Mouse (Mus musculus) liver, embryonic 13.5 days (tissue): ENCODE measurements around the gene Pus1. TPM values are rescaled to one million over a fixed set of nuclear protein-coding genes. Genes with fewer than 3 reads are reported as not detected.

ENCODE experiments used
- ATAC-seq: fragments of 200-750 bp; cut with Nextera tagmentation; 2 replicates; pipeline ENCODE4 v1.8.0; 2017; ENCODE audit warnings: low read depth, mild to moderate bottlenecking, moderate number of reproducible peaks, moderate library complexity
- DNase-seq: peaks from one replicate; pipeline ENCODE4 v3.0.0; 2022
- H3K27ac ChIP-seq: fragments of 300-500 bp; sonication (generic); 2 replicates; pipeline ENCODE4 v1.5.1; 2015; ENCODE audit warnings: moderate library complexity, mild to moderate bottlenecking, inconsistent platforms
- H3K27me3 ChIP-seq: fragments of 300-500 bp; sonication (generic); 2 replicates; pipeline ENCODE4 v1.6.1; 2015; ENCODE audit warnings: mild to moderate bottlenecking, inconsistent platforms
- H3K36me3 ChIP-seq: fragments of 300-500 bp; sonication (generic); 2 replicates; pipeline ENCODE4 v1.6.1; 2015; ENCODE audit warnings: mild to moderate bottlenecking, inconsistent platforms
- H3K4me1 ChIP-seq: fragments of 300-500 bp; sonication (generic); replicated peaks from 2 replicates; pipeline ENCODE4 v1.6.1; 2015; ENCODE audit warnings: inconsistent platforms
- H3K4me2 ChIP-seq: fragments of 300-500 bp; sonication (generic); 2 replicates; pipeline ENCODE4 v1.6.1; 2015; ENCODE audit warnings: inconsistent platforms, mild to moderate bottlenecking, moderate library complexity
- H3K4me3 ChIP-seq: fragments of 300-500 bp; sonication (generic); replicated peaks from 2 replicates; pipeline ENCODE4 v1.5.1; 2015; ENCODE audit warnings: mild to moderate bottlenecking, inconsistent platforms
- H3K9ac ChIP-seq: fragments of 300-500 bp; sonication (generic); 2 replicates; pipeline ENCODE4 v1.6.1; 2015; ENCODE audit warnings: mild to moderate bottlenecking, inconsistent platforms
- H3K9me3 ChIP-seq: fragments of 300-500 bp; sonication (generic); replicated peaks from 2 replicates; pipeline ENCODE4 v1.6.1; 2016; ENCODE audit warnings: inconsistent platforms
- WGBS: fragments of 180-500 bp; shearing (Covaris S2); methylation state at CpG from one replicate; pipeline ENCODE4 v1.1.7; 2015; ENCODE audit not compliant: insufficient replicate concordance; 5-methylcytosine and 5-hydroxymethylcytosine counted together
- polyA plus RNA-seq: library from polyadenylated mRNA; unstranded; fragments of >200 nt; fragmentation: Nextera tagmentation; extraction: Ambion mirVana; gene quantifications from 2 replicates; pipeline ENCODE4 v1.2.1, GENCODE M21; 2015

Pus1 gene
- polyA plus RNA-seq, 1 experiment from 2014 or later, result 39.8 TPM

DNA sequence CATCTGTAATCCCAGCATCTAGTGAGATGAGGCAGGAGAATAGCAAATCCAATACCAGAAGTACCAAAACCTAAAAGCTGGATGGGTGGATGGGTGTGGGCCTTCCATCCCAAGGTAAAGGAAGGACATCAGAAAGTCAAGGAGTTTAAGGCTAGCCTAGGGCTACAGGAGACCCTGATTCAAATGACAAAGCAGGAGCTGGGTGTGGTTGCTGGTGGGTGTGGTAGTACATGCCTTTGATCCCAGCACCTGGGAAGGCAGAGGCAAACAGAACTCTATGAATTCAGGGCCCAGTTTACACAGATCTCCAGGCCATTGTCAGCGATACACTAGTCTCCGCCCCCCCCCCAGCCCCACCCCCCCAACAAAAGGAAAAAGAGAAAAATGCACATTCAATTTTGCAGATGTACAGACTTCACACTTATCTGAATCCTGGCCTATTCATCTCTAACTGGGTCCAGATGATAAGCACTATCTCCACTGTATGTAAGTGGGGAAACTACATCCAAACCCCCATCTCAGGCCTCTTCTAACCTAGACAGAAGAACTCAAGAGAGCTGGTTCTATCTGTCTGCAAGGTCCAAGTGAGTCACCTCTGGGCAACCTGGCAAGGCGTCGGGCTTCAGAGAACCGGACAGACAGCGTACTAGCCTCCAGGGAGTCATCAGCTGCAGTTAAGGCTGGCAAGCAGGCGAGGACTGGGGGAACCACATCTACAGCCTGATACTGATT is 23.7 kb upstream of the Pus1 start:
- whole genome bisulfite sequencing, result 29% methylated on average over 7 of the region's 7 CpGs
- no peaks in the 10 kb centered on the region for H3K27me3 ChIP-seq
- no peaks in the 10 kb centered on the region for H3K9me3 ChIP-seq
- peak overlapping the region; percentile 74 for H3K27ac ChIP-seq
- ATAC-seq (peak; percentile 27; the same call in 1 of the 2 replicates), DNase-seq (no peak)
- peak overlapping the region; percentile 56 for H3K4me2 ChIP-seq
- peaks cover 58% of the 10 kb centered on the region for H3K36me3 ChIP-seq
- peak overlapping the region; percentile 11; the same call in 1 of the 2 replicates for H3K4me3 ChIP-seq
- peaks cover 97% of the 10 kb centered on the region for H3K4me1 ChIP-seq
- H3K9ac ChIP-seq, result peak overlapping the region; percentile 46

- no peak for ATAC-seq
- Histone ChIP-seq H3K27ac (no peak overlapping the region), H3K9ac (no peak overlapping the region), H3K4me2 (no peak overlapping the region), H3K9me3 (no peaks in the 10 kb centered on the region), H3K36me3 (peaks cover 71% of the 10 kb centered on the region), H3K4me3 (no peak overlapping the region), H3K4me1 (peaks cover 95% of the 10 kb centered on the region), H3K27me3 (no peaks in the 10 kb centered on the region)
- no peak for DNase-seq
Measured at GRCm38 (mm10) chr5:110802809-110803208, 22.4 kb upstream of the Pus1 start.

DNA sequence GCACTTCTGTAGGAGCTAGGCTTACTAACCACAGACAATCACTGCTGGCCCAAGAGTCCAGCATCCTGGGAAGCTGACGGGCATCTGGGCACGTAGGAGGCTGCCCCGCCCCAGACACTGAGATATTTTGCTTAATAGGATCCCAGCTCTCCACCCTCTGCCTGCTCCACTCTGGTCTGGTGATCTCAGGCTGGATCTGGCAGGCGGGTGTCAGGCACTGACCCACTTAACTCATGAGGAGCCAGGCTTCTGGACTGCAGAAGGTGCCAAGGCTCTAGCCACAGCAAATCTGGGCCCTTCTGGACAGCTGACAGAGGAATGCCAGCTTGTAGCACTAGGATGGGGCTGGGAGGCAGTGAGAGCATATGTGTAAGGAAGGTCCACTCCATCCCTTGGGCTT is 21.7 kb upstream of the Pus1 start:
- H3K9ac ChIP-seq, result no peak overlapping the region
- H3K4me1 ChIP-seq, result peaks cover 88% of the 10 kb centered on the region
- no peaks in the 10 kb centered on the region for H3K27me3 ChIP-seq
- H3K27ac ChIP-seq, result no peak overlapping the region
- H3K4me2 ChIP-seq, result no peak overlapping the region
- no peaks in the 10 kb centered on the region for H3K9me3 ChIP-seq
- peaks cover 67% of the 10 kb centered on the region for H3K36me3 ChIP-seq
- WGBS, result 73% methylated on average over 4 of the region's 4 CpGs
- DNase-seq, result no peak
- no peak for ATAC-seq
- no peak overlapping the region for H3K4me3 ChIP-seq

DNA sequence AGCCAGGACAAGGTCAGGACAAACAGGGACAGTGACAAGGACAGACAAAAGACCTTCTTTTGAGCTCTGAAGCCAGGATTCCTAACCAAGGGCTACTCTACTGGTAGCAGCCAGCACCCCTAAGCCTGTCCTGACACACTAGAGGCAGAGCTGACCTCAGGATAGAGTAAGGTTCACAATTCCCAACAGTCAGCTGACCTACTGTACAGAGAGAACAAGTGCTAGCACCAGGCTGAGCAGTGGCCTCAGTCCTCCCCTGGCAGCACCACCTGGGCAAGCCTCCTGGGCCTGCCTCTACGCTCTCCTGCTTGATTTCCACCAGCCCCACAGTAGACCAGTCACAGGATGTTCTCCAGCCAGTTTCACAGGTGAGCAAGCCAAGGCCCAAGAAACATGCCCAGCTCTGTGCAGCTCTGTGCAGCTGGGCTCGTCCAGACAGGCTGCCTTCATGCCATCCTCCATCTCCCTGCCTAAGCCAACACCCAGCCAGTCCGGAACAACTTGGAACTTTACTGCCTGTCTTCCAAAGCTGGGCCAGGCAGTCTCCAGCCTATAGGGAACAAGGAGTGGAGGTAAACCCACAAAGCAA is 20.7 kb upstream of the Pus1 start:
- Histone ChIP-seq H3K36me3 (peaks cover 67% of the 10 kb centered on the region), H3K4me1 (peaks cover 78% of the 10 kb centered on the region), H3K4me3 (no peak overlapping the region), H3K9ac (0 out of 2 replicates have a peak overlapping the region, but pooled peaks have one; percentile 10), H3K27me3 (no peaks in the 10 kb centered on the region), H3K9me3 (no peaks in the 10 kb centered on the region), H3K4me2 (no peak overlapping the region), H3K27ac (no peak overlapping the region)
- 77% methylated on average over 3 of the region's 3 CpGs for WGBS
- DNase-seq (no peak), ATAC-seq (peak; percentile 16; the same call in 1 of the 2 replicates)

DNA sequence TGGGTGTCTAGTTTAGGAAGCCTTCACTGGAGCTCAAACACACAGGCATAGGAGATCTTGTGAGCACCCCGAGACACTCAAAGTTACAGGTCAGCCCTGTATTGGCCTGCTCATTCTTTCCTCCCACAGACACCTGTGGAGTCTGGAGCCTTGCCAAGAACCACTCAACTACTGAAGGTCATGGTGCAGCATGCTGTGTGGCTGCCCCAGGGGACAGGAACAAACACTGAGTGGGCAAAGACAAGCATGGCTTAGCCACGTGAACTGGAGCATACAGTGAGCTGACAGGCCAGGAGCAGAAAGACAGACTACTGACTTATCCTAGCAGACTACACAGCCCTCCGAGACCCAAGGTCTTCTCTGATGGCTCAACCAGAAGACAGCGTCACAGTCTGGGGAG is 17.2 kb upstream of the Pus1 start:
- no peak overlapping the region for H3K4me2 ChIP-seq
- WGBS, result 78% methylated on average over 4 of the region's 4 CpGs
- H3K36me3 ChIP-seq, result peaks cover 84% of the 10 kb centered on the region
- no peaks in the 10 kb centered on the region for H3K9me3 ChIP-seq
- peaks cover 44% of the 10 kb centered on the region for H3K4me1 ChIP-seq
- no peaks in the 10 kb centered on the region for H3K27me3 ChIP-seq
- DNase-seq (no peak), ATAC-seq (peak; percentile 64)
- H3K27ac ChIP-seq, result peak overlapping the region; percentile 62
- no peak overlapping the region for H3K4me3 ChIP-seq
- no peak overlapping the region for H3K9ac ChIP-seq

DNA sequence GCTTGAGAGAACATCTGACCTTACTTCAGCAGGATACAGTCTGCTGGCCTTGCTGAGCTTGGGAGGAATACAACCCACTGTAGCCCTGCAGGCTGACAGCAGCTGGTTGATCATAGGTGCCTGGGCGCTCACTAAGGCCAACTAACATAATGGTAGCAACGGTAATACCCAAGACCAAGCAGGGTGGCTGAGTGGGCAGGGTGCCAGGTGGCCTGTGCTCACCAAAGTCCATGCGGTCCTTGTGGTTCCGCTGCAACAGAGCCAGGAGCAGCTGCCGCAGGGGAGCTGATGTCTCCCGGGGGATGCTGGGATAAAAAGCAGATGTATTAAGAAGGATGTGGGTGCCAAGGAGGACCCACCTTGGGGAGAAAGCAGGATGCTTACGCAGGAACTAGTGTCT is 13.9 kb upstream of the Pus1 start:
- Histone ChIP-seq H3K36me3 (peaks cover 95% of the 10 kb centered on the region), H3K9me3 (no peaks in the 10 kb centered on the region), H3K4me1 (peaks cover 11% of the 10 kb centered on the region; the same call in 1 of the 2 replicates), H3K4me2 (no peak overlapping the region), H3K4me3 (no peak overlapping the region), H3K27me3 (no peaks in the 10 kb centered on the region), H3K27ac (no peak overlapping the region), H3K9ac (no peak overlapping the region)
- ATAC-seq, result no peak
- 90% methylated on average over 7 of the region's 7 CpGs for WGBS
- DNase-seq, result no peak

- 59% methylated on average over 5 of the region's 5 CpGs for WGBS
- Histone ChIP-seq H3K27ac (no peak overlapping the region), H3K9me3 (no peaks in the 10 kb centered on the region), H3K4me3 (no peak overlapping the region), H3K4me2 (no peak overlapping the region), H3K4me1 (peaks cover 24% of the 10 kb centered on the region), H3K36me3 (peaks cover 93% of the 10 kb centered on the region), H3K27me3 (no peaks in the 10 kb centered on the region), H3K9ac (no peak overlapping the region)
- ATAC-seq (peak; percentile 11; the same call in 1 of the 2 replicates), DNase-seq (peak; percentile 39)
Measured at GRCm38 (mm10) chr5:110788684-110789083, 8.2 kb upstream of the Pus1 start.

GRCm38 (mm10) chr5:110786081-110786835 is 5.8 kb upstream of the Pus1 start:
- Histone ChIP-seq H3K9me3 (no peaks in the 10 kb centered on the region), H3K27ac (0 out of 2 replicates have a peak overlapping the region, but pooled peaks have one; percentile 29), H3K4me1 (peaks cover 45% of the 10 kb centered on the region), H3K4me3 (no peak overlapping the region), H3K36me3 (peaks cover 68% of the 10 kb centered on the region), H3K4me2 (no peak overlapping the region), H3K9ac (no peak overlapping the region), H3K27me3 (no peaks in the 10 kb centered on the region)
- ATAC-seq, result no peak
- no peak for DNase-seq
- 72% methylated on average over 11 of the region's 11 CpGs for WGBS

DNA sequence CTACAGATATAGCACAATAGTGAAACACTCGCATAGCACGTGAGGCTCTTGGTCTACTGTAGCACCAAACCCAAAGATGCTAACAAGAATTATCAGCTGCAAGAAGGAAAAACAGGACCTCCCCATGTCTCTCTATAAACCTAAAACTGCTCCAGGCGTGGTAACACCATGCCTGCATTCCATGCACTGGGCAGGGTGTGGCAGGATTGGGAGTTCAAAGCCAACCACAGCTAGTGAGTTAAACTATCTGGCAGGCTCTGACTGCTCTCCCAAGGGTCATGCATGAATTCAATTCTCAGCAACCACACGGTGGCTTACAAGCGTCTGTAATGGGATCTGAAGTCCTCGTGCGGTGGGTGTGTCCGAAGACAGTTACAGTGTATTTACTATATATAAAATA is 2.7 kb upstream of the Pus1 start:
- Histone ChIP-seq H3K9ac (no peak overlapping the region), H3K27me3 (no peaks in the 10 kb centered on the region), H3K4me1 (peaks cover 69% of the 10 kb centered on the region), H3K4me2 (no peak overlapping the region), H3K36me3 (peaks cover 43% of the 10 kb centered on the region), H3K27ac (0 out of 2 replicates have a peak overlapping the region, but pooled peaks have one; percentile 87), H3K4me3 (no peak overlapping the region), H3K9me3 (no peaks in the 10 kb centered on the region)
- ATAC-seq (no peak), DNase-seq (no peak)
- WGBS, result 66% methylated on average over 8 of the region's 8 CpGs

DNA sequence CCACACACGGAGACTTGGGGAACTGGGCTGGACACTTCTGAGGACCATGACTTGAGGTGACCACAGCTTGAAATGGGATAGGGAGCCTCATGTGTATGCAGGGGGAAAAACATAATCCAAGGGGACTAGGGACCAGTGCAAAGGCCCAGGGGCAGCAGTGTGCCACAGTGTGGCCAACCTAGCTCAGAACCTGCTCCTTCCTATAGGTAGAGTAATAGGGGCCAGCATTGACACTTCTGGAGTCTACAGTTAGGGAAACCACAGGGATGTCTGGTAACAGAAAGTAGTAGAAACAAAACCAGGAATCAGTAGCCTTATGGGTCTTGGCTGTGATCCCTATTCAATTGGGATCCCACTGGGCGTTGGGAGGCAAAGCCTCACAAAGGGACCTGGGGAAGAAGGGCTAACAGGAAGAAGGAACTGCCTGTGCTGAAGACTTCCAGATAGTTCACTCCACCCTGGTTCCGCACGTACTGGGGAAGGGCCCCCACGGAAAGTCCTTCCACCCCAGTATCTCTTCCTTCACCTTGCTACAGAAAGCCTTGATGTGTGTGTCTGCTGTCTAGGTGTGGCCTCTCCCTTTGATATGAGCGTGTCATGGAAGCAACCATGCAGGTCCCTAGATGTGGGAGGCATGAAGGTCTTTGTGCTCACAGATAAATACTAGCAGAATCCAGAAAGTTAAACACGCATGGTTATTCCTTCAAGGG is 1.2 kb upstream of the Pus1 start:
- H3K4me3 ChIP-seq, result 0 out of 2 replicates have a peak overlapping the region, but pooled peaks have one; percentile 7
- peak overlapping the region; percentile 92 for H3K9ac ChIP-seq
- H3K4me1 ChIP-seq, result peaks cover 68% of the 10 kb centered on the region
- no peaks in the 10 kb centered on the region for H3K9me3 ChIP-seq
- peak overlapping the region; percentile 87 for H3K27ac ChIP-seq
- WGBS, result 38% methylated on average over 7 of the region's 7 CpGs
- DNase-seq, result peak; percentile 55
- peak overlapping the region; percentile 100 for H3K4me2 ChIP-seq
- peak; percentile 80 for ATAC-seq
- no peaks in the 10 kb centered on the region for H3K27me3 ChIP-seq
- peaks cover 43% of the 10 kb centered on the region for H3K36me3 ChIP-seq
